Mouse (Mus musculus) MEL (cell line): ENCODE results near the gene Akr1cl. TPM values are rescaled to one million over a fixed set of nuclear protein-coding genes. Genes with fewer than 3 reads are reported as not detected.

Source experiments
- DNase-seq: peaks from one replicate; pipeline ENCODE4 v3.0.0; 2011; ENCODE audit warnings: low read depth, low spot score
- H3K27ac ChIP-seq: 2 replicates; pipeline ENCODE4 v1.5.1; 2012; ENCODE audit warnings: low read depth, mild to moderate bottlenecking, control low read depth, low read length, moderate library complexity; ENCODE audit not compliant: control insufficient read depth
- H3K27me3 ChIP-seq, 2 experiments: fragments of 150-350 bp in 1 of 2; sonication (generic) in 1 of 2; 2 replicates each; pipeline ENCODE4 v1.6.1; 2012; ENCODE audit warnings: low read length in 2 of 2, mild to moderate bottlenecking in 2 of 2, improper control_type of control experiment in 1 of 2, moderate library complexity in 1 of 2; ENCODE audit not compliant: insufficient read depth in 2 of 2, control insufficient read depth in 1 of 2
- H3K36me3 ChIP-seq, 2 experiments: 2 replicates each; pipeline ENCODE4 v1.6.1; 2012 to 2014; ENCODE audit warnings: low read length in 2 of 2, improper control_type of control experiment in 1 of 2, inconsistent platforms in 1 of 2, mild to moderate bottlenecking in 1 of 2; ENCODE audit not compliant: insufficient read depth in 2 of 2, control insufficient read depth in 1 of 2
- H3K4me1 ChIP-seq, 2 experiments: fragments of 150-350 bp in 1 of 2; sonication (generic) in 1 of 2; 2 replicates each; pipeline ENCODE4 v1.6.1; 2012; ENCODE audit warnings: low read length in 2 of 2, improper control_type of control experiment in 1 of 2, mild to moderate bottlenecking in 1 of 2; ENCODE audit not compliant: insufficient read depth in 2 of 2, control insufficient read depth in 1 of 2
- H3K4me3 ChIP-seq, 2 experiments: fragments of 150-350 bp in 1 of 2; sonication (generic) in 1 of 2; 2 replicates each; pipeline ENCODE4 v1.5.1; 2012; ENCODE audit warnings: low read depth in 2 of 2, low read length in 2 of 2, mild to moderate bottlenecking in 2 of 2, moderate library complexity in 2 of 2, control low read depth in 1 of 2, improper control_type of control experiment in 1 of 2; ENCODE audit not compliant: control insufficient read depth in 1 of 2, insufficient read depth in 1 of 2
- H3K79me2 ChIP-seq: 2 replicates; pipeline ENCODE4 v1.6.1; 2012; ENCODE audit warnings: mild to moderate bottlenecking, low read length, moderate library complexity; ENCODE audit not compliant: control insufficient read depth, poor library complexity, insufficient read depth
- H3K9ac ChIP-seq: 2 replicates; pipeline ENCODE4 v1.6.1; 2012; ENCODE audit warnings: low read depth, mild to moderate bottlenecking, control low read depth, low read length, moderate library complexity; ENCODE audit not compliant: control insufficient read depth, poor library complexity, severe bottlenecking
- H3K9me3 ChIP-seq: fragments of 150-350 bp; sonication (generic); replicated peaks from 2 replicates; pipeline ENCODE4 v1.6.1; 2012; ENCODE audit warnings: mild to moderate bottlenecking, low read length, improper control_type of control experiment, moderate library complexity; ENCODE audit not compliant: insufficient read depth
- BHLHE40 ChIP-seq: IDR thresholded peaks from 2 replicates; pipeline ENCODE4 v1.6.1; 2012; ENCODE audit warnings: low read depth, mild to moderate bottlenecking, inconsistent platforms, low read length, improper control_type of control experiment, borderline replicate concordance
- CHD1 ChIP-seq: IDR thresholded peaks from 2 replicates; pipeline ENCODE4 v1.6.1; 2012; ENCODE audit warnings: low read depth, mild to moderate bottlenecking, inconsistent platforms, low read length, improper control_type of control experiment
- CHD2 ChIP-seq: IDR thresholded peaks from 2 replicates; pipeline ENCODE4 v1.6.1; 2011; ENCODE audit warnings: low read length, improper control_type of control experiment
- E2F4 ChIP-seq: IDR thresholded peaks from 2 replicates; pipeline ENCODE4 v1.6.1; 2011; ENCODE audit warnings: low read depth, low read length, improper control_type of control experiment, borderline replicate concordance
- ELF1 ChIP-seq: IDR thresholded peaks from 2 replicates; pipeline ENCODE4 v1.6.1; 2014; ENCODE audit warnings: low read depth, mild to moderate bottlenecking, inconsistent platforms, low read length, improper control_type of control experiment, moderate library complexity
- EP300 ChIP-seq, 2 experiments: IDR thresholded peaks; 2 replicates each; pipeline ENCODE4 v1.6.1; 2011; ENCODE audit warnings: improper control_type of control experiment in 2 of 2, low read length in 2 of 2, low read depth in 1 of 2, mild to moderate bottlenecking in 1 of 2
- ETS1 ChIP-seq: IDR thresholded peaks from 2 replicates; pipeline ENCODE4 v1.6.1; 2012; ENCODE audit warnings: low read depth, mild to moderate bottlenecking, inconsistent platforms, low read length, improper control_type of control experiment, moderate library complexity
- GABPA ChIP-seq: IDR thresholded peaks from 2 replicates; pipeline ENCODE4 v1.6.1; 2012; ENCODE audit warnings: low read depth, mild to moderate bottlenecking, inconsistent platforms, low read length, improper control_type of control experiment, moderate library complexity
- JUND ChIP-seq: IDR thresholded peaks from 2 replicates; pipeline ENCODE4 v1.6.1; 2011; ENCODE audit warnings: low read depth, mild to moderate bottlenecking, improper control_type of control experiment, low read length
- MAFK ChIP-seq: IDR thresholded peaks from 2 replicates; pipeline ENCODE4 v1.6.1; 2011; ENCODE audit warnings: low read depth, mild to moderate bottlenecking, low read length, improper control_type of control experiment, borderline replicate concordance
- MAX ChIP-seq: IDR thresholded peaks from 2 replicates; pipeline ENCODE4 v1.6.1; 2011; ENCODE audit warnings: low read length, improper control_type of control experiment
- MAZ ChIP-seq: IDR thresholded peaks from 2 replicates; pipeline ENCODE4 v1.6.1; 2012; ENCODE audit warnings: low read depth, mild to moderate bottlenecking, inconsistent platforms, low read length, improper control_type of control experiment
- MEF2A ChIP-seq: IDR thresholded peaks from 2 replicates; pipeline ENCODE4 v1.6.1; 2014; ENCODE audit warnings: low read depth, mild to moderate bottlenecking, inconsistent platforms, low read length, improper control_type of control experiment; ENCODE audit not compliant: poor library complexity, insufficient replicate concordance, severe bottlenecking; ENCODE audit errors: extremely low read depth
- MXI1 ChIP-seq: IDR thresholded peaks from 2 replicates; pipeline ENCODE4 v1.6.1; 2011; ENCODE audit warnings: mild to moderate bottlenecking, low read depth, low read length, improper control_type of control experiment
- MYB ChIP-seq: IDR thresholded peaks from 2 replicates; pipeline ENCODE4 v1.6.1; 2011; ENCODE audit warnings: mild to moderate bottlenecking, low read depth, low read length, improper control_type of control experiment
- MYC ChIP-seq: IDR thresholded peaks from 2 replicates; pipeline ENCODE4 v1.6.1; 2011; ENCODE audit warnings: low read depth, mild to moderate bottlenecking, low read length, improper control_type of control experiment, moderate library complexity
- NRF1 ChIP-seq: IDR thresholded peaks from 2 replicates; pipeline ENCODE4 v1.6.1; 2014; ENCODE audit warnings: low read depth, mild to moderate bottlenecking, inconsistent platforms, low read length, improper control_type of control experiment, moderate library complexity; ENCODE audit not compliant: poor library complexity, insufficient read depth, severe bottlenecking
- POLR2AphosphoS2 ChIP-seq: IDR thresholded peaks from 2 replicates; pipeline ENCODE4 v1.6.1; 2011; ENCODE audit warnings: low read length, improper control_type of control experiment
- POLR2AphosphoS5 ChIP-seq: IDR thresholded peaks from 2 replicates; pipeline ENCODE4 v1.6.1; 2012; ENCODE audit warnings: low read depth, borderline replicate concordance, mild to moderate bottlenecking, inconsistent platforms, low read length, moderate library complexity, mixed read lengths
- RCOR1 ChIP-seq: IDR thresholded peaks from 2 replicates; pipeline ENCODE4 v1.6.1; 2012; ENCODE audit warnings: low read depth, mild to moderate bottlenecking, inconsistent platforms, low read length, improper control_type of control experiment
- TCF12 ChIP-seq: IDR thresholded peaks from 2 replicates; pipeline ENCODE4 v1.6.1; 2014; ENCODE audit warnings: low read depth, mild to moderate bottlenecking, inconsistent platforms, low read length, improper control_type of control experiment, moderate library complexity
- USF1 ChIP-seq: IDR thresholded peaks from 2 replicates; pipeline ENCODE4 v1.6.1; 2014; ENCODE audit warnings: low read depth, mild to moderate bottlenecking, inconsistent platforms, low read length, improper control_type of control experiment, moderate library complexity
- USF2 ChIP-seq, 2 experiments: IDR thresholded peaks; 2 replicates each; pipeline ENCODE4 v1.6.1; 2011 to 2012; ENCODE audit warnings: improper control_type of control experiment in 2 of 2, low read length in 2 of 2, borderline replicate concordance in 1 of 2, inconsistent platforms in 1 of 2, low read depth in 1 of 2, mild to moderate bottlenecking in 1 of 2; ENCODE audit not compliant: insufficient read depth in 1 of 2
- ZC3H11A ChIP-seq: IDR thresholded peaks from 2 replicates; pipeline ENCODE4 v1.6.1; 2012; ENCODE audit warnings: low read depth, mild to moderate bottlenecking, inconsistent platforms, low read length, improper control_type of control experiment
- ZNF384 ChIP-seq: IDR thresholded peaks from 2 replicates; pipeline ENCODE4 v1.6.1; 2012; ENCODE audit warnings: low read depth, mild to moderate bottlenecking, inconsistent platforms, low read length, improper control_type of control experiment
- polyA plus RNA-seq, 2 experiments: library from polyadenylated mRNA; stranded (reverse) in 1 of 2; unstranded in 1 of 2; fragments of >175 nt in 1 of 2; fragments of >200 nt in 1 of 2; gene quantifications; 2 replicates each; pipeline versions ENCODE4 v1.2.1 to v1.2.4; 2012; ENCODE audit warnings: low replicate concordance in 2 of 2, low read depth in 1 of 2; ENCODE audit not compliant: insufficient read length in 2 of 2, insufficient read depth in 1 of 2, missing spikeins in 1 of 2
- total RNA-seq: library from RNA; depleted of rRNA; stranded (reverse); fragments of 300-350 nt; gene quantifications from 2 replicates; pipeline ENCODE4 v1.2.3, GENCODE M21; 2012

Gene Akr1cl
- total and polyA plus RNA-seq, 3 experiments: not detected

DNA sequence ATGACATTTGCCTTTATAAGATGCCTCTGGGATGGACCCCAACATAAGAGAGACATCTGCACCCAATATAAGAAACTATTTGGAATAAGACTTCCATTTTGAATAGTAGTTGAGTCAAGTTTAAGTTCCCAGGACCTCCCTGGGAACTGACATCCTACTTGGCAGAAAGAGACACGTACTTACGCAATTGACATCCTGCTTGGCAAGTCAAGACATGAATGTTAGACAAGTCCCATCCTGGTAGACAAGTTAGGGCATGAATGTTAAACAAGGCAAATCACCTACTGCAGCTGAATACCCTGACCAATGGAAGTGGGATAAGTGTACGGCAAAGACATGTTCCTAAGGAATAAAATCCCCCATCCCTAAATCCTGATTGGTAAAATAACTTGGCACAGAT is 9.3 kb upstream of the Akr1cl start:
- Histone ChIP-seq H3K9ac (no peak overlapping the region), H3K4me1 (no peaks in the 10 kb centered on the region), H3K27ac (no peak overlapping the region), H3K9me3 (no peaks in the 10 kb centered on the region), H3K36me3 (no peaks in the 10 kb centered on the region), H3K4me3 (no peak overlapping the region), H3K79me2 (no peaks in the 10 kb centered on the region), H3K27me3 (no peaks in the 10 kb centered on the region)
- DNase-seq: no peak
- no peak for TF ChIP-seq MXI1
- TF ChIP-seq GABPA: no peak
- no peak for TF ChIP-seq EP300 (IDR thresholded peaks at IDR 0.05; ENCODE audit: low read depth in 1 of 2, low read length in 2 of 2)
- no peak for TF ChIP-seq MYB
- no peak for TF ChIP-seq MAX
- TF ChIP-seq TCF12: no peak
- TF ChIP-seq POLR2AphosphoS2: no peak
- TF ChIP-seq E2F4: no peak
- no peak for TF ChIP-seq JUND
- no peak for TF ChIP-seq ELF1
- TF ChIP-seq MAZ: no peak
- TF ChIP-seq CHD1: no peak
- no peak for TF ChIP-seq ZC3H11A
- no peak for TF ChIP-seq POLR2AphosphoS5
- no peak for TF ChIP-seq ZNF384
- TF ChIP-seq MAFK: no peak
- no peak for TF ChIP-seq RCOR1
- TF ChIP-seq NRF1: no peak
- no peak for TF ChIP-seq MYC
- no peak for TF ChIP-seq MEF2A

DNA sequence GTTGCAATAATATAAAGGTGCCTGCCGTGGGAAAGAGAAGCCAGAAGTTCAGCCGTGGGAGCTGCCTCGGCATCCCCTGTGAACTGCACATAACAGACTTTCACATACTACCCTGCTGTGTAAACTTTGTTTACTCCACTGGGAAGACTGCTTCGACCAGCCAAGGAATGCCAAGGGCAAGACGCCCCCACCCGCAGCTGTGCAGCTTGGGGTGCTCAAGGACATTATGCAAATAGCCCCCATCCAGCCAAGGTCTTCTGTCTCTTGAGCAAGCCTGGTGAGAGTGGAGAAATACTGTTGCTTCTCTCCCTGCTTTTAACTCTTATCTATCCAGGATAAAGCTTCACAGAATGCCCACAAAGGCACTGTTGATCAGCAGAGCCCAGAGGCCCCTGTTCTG is 8.2 kb upstream of the Akr1cl start:
- no peak for DNase-seq
- no peak overlapping the region for H3K4me3 ChIP-seq
- no peak overlapping the region for H3K27ac ChIP-seq
- H3K4me1 ChIP-seq: no peaks in the 10 kb centered on the region
- no peak for TF ChIP-seq MAFK
- TF ChIP-seq USF2 (IDR thresholded peaks at IDR 0.05; ENCODE audit: borderline replicate concordance in 1 of 2, insufficient read depth in 1 of 2, low read depth in 1 of 2, low read length in 2 of 2): no peak
- no peak for TF ChIP-seq USF1
- TF ChIP-seq MAX: no peak
- TF ChIP-seq MYC: no peak
- TF ChIP-seq BHLHE40: no peak
- TF ChIP-seq ETS1: no peak
- TF ChIP-seq CHD2: no peak
- TF ChIP-seq MAZ: no peak
- H3K79me2 ChIP-seq: no peaks in the 10 kb centered on the region
- H3K9me3 ChIP-seq: no peaks in the 10 kb centered on the region
- H3K36me3 ChIP-seq: no peaks in the 10 kb centered on the region
- no peaks in the 10 kb centered on the region for H3K27me3 ChIP-seq
- no peak overlapping the region for H3K9ac ChIP-seq
